Mouse (Mus musculus) embryonic facial prominence, embryonic 15.5 days (tissue): Measurements from ENCODE around the gene Atmin. TPM values are rescaled to one million over a fixed set of nuclear protein-coding genes. Genes with fewer than 3 reads are reported as not detected.

ENCODE experiments used
- ATAC-seq: fragments of 200-750 bp; cut with Nextera tagmentation; 2 replicates; pipeline ENCODE4 v1.8.0; 2017; ENCODE audit warnings: low read depth, moderate TSS enrichment; ENCODE audit not compliant: insufficient number of reproducible peaks, low FRiP score, low TSS enrichment
- H3K27ac ChIP-seq: fragments of 300-500 bp; sonication (generic); replicated peaks from 2 replicates; pipeline ENCODE4 v1.5.1; 2015; ENCODE audit warnings: mild to moderate bottlenecking, inconsistent platforms
- H3K27me3 ChIP-seq: fragments of 300-500 bp; sonication (generic); 2 replicates; pipeline ENCODE4 v1.6.1; 2015; ENCODE audit warnings: inconsistent platforms
- H3K36me3 ChIP-seq: fragments of 300-500 bp; sonication (generic); 2 replicates; pipeline ENCODE4 v1.6.1; 2015; ENCODE audit warnings: mild to moderate bottlenecking, inconsistent platforms
- H3K4me1 ChIP-seq: fragments of 300-500 bp; sonication (generic); 2 replicates; pipeline ENCODE4 v1.6.1; 2015; ENCODE audit warnings: inconsistent platforms
- H3K4me2 ChIP-seq: fragments of 300-500 bp; sonication (generic); replicated peaks from 2 replicates; pipeline ENCODE4 v1.6.1; 2015; ENCODE audit warnings: mild to moderate bottlenecking, inconsistent platforms
- H3K4me3 ChIP-seq: fragments of 300-500 bp; sonication (generic); replicated peaks from 2 replicates; pipeline ENCODE4 v1.5.1; 2015; ENCODE audit warnings: mild to moderate bottlenecking, inconsistent platforms
- H3K9ac ChIP-seq: fragments of 300-500 bp; sonication (generic); 2 replicates; pipeline ENCODE4 v1.6.1; 2015; ENCODE audit warnings: inconsistent platforms
- H3K9me3 ChIP-seq: fragments of 300-500 bp; sonication (generic); replicated peaks from 2 replicates; pipeline ENCODE4 v1.6.1; 2016; ENCODE audit warnings: inconsistent platforms
- WGBS: fragments of 180-500 bp; shearing (Covaris S2); methylation state at CpG from one replicate; pipeline ENCODE4 v1.1.7; 2015; 5-methylcytosine and 5-hydroxymethylcytosine counted together
- polyA plus RNA-seq: library from polyadenylated mRNA; unstranded; fragments of >200 nt; fragmentation: Nextera tagmentation; extraction: Ambion mirVana; gene quantifications from 2 replicates; pipeline ENCODE4 v1.2.1, GENCODE M21; 2015

Gene Atmin
- polyA plus RNA-seq, 1 experiment from 2014 or later: 12.5 TPM

- Histone ChIP-seq H3K36me3 (peaks cover 41% of the 10 kb centered on the region; the same call in 1 of the 2 replicates), H3K4me2 (no peak overlapping the region), H3K27ac (no peak overlapping the region), H3K9ac (no peak overlapping the region), H3K9me3 (no peaks in the 10 kb centered on the region), H3K4me3 (no peak overlapping the region), H3K4me1 (no peaks in the 10 kb centered on the region), H3K27me3 (no peaks in the 10 kb centered on the region)
- ATAC-seq: no peak
- 90% methylated on average over 5 of the region's 5 CpGs for WGBS
These were observed 14.6 kb upstream of the Atmin start for GRCm38 (mm10) chr8:116928588-116928987.

DNA sequence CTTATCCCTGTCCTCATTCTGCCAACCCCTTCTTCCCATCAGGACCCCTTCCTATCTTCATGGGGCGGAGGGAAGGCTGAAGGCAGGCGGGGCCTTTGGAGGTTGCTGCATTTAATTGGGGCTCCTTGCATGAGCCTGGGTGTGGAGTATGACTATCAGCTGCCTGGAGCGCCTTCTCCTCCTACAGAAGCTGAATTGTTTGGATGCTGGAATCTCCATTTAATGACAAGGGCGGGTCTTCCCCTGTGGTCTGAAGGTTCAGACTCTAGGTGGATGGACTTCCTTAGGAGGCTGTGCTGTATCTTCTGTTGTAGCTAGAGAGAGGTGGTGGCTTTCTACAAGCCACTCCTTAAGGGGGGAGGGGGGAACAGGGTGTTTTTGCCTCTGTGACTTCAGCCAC is 8.2 kb upstream of the Atmin start:
- Histone ChIP-seq H3K27ac (no peak overlapping the region), H3K4me3 (no peak overlapping the region), H3K36me3 (peaks cover 55% of the 10 kb centered on the region), H3K4me1 (no peaks in the 10 kb centered on the region), H3K27me3 (no peaks in the 10 kb centered on the region), H3K4me2 (no peak overlapping the region), H3K9ac (no peak overlapping the region), H3K9me3 (no peaks in the 10 kb centered on the region)
- 88% methylated on average over 4 of the region's 4 CpGs for WGBS
- ATAC-seq: no peak

DNA sequence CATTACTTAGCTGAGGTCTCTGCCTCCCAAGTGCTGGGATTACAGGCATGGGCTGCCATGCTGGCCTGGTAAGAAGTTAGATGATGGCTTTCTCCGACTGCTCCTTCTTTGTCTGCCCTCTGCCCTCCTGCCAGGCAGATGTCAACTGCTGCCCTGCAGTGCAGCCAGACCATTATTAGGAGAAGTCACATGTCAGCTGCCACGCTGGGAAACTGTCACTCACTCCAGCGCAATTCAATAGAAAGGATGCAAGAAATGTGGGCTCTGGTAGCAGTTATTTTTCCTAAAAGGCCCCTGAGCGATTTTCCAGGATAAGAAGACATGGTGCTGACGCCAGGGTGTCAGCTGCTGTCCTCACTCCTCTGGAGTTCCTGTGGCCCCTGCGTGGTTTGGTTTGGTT is 7.7 kb upstream of the Atmin start:
- H3K4me2 ChIP-seq: no peak overlapping the region
- H3K9ac ChIP-seq: no peak overlapping the region
- H3K27ac ChIP-seq: no peak overlapping the region
- no peaks in the 10 kb centered on the region for H3K9me3 ChIP-seq
- WGBS: 73% methylated on average over 6 of the region's 6 CpGs
- H3K36me3 ChIP-seq: peaks cover 55% of the 10 kb centered on the region
- no peaks in the 10 kb centered on the region for H3K4me1 ChIP-seq
- no peaks in the 10 kb centered on the region for H3K27me3 ChIP-seq
- ATAC-seq: no peak
- no peak overlapping the region for H3K4me3 ChIP-seq

- Histone ChIP-seq H3K9ac (no peak overlapping the region), H3K27me3 (no peaks in the 10 kb centered on the region), H3K9me3 (no peaks in the 10 kb centered on the region), H3K4me3 (no peak overlapping the region), H3K4me1 (peaks cover 13% of the 10 kb centered on the region), H3K36me3 (peaks cover 7% of the 10 kb centered on the region), H3K4me2 (peak overlapping the region; percentile 96), H3K27ac (no peak overlapping the region)
- WGBS: 75% methylated on average over 12 of the region's 12 CpGs
- ATAC-seq: no peak
These were observed 722 bp upstream of the Atmin start for GRCm38 (mm10) chr8:116942284-116943058.

- peak overlapping the region; percentile 44; the same call in 1 of the 2 replicates for H3K27ac ChIP-seq
- ATAC-seq: peak; percentile 67; the same call in 1 of the 2 replicates
- peak overlapping the region; percentile 95 for H3K4me3 ChIP-seq
- peak overlapping the region; percentile 96 for H3K4me2 ChIP-seq
- no peaks in the 10 kb centered on the region for H3K27me3 ChIP-seq
- peak overlapping the region; percentile 97 for H3K9ac ChIP-seq
- no peaks in the 10 kb centered on the region for H3K9me3 ChIP-seq
- peaks cover 13% of the 10 kb centered on the region for H3K4me1 ChIP-seq
- no peaks in the 10 kb centered on the region for H3K36me3 ChIP-seq
- WGBS: under 1% methylated on average over 55 of the region's 62 CpGs
These were observed 577 bp downstream of the Atmin start for GRCm38 (mm10) chr8:116943555-116944384.

- H3K4me3 ChIP-seq: peak overlapping the region; percentile 95
- H3K36me3 ChIP-seq: no peaks in the 10 kb centered on the region
- H3K27ac ChIP-seq: no peak overlapping the region
- no peak for ATAC-seq
- H3K27me3 ChIP-seq: no peaks in the 10 kb centered on the region
- H3K4me1 ChIP-seq: peaks cover 13% of the 10 kb centered on the region
- 9% methylated on average over 4 of the region's 4 CpGs for WGBS
- H3K9me3 ChIP-seq: no peaks in the 10 kb centered on the region
- peak overlapping the region; percentile 96 for H3K4me2 ChIP-seq
- H3K9ac ChIP-seq: peak overlapping the region; percentile 2; the same call in 1 of the 2 replicates
These were observed 1.1 kb downstream of the Atmin start for GRCm38 (mm10) chr8:116944385-116944696.

GRCm38 (mm10) chr8:116945169-116945910 is 2.1 kb downstream of the Atmin start:
- Histone ChIP-seq H3K4me1 (peaks cover 13% of the 10 kb centered on the region), H3K36me3 (no peaks in the 10 kb centered on the region), H3K9me3 (no peaks in the 10 kb centered on the region), H3K27ac (no peak overlapping the region), H3K27me3 (no peaks in the 10 kb centered on the region), H3K4me3 (no peak overlapping the region), H3K4me2 (no peak overlapping the region), H3K9ac (no peak overlapping the region)
- WGBS: 74% methylated on average over 9 of the region's 9 CpGs
- ATAC-seq: no peak

GRCm38 (mm10) chr8:116946268-116946838 is 3.2 kb downstream of the Atmin start:
- Histone ChIP-seq H3K27ac (no peak overlapping the region), H3K9ac (no peak overlapping the region), H3K36me3 (no peaks in the 10 kb centered on the region), H3K4me1 (peaks cover 17% of the 10 kb centered on the region), H3K27me3 (no peaks in the 10 kb centered on the region), H3K4me3 (no peak overlapping the region), H3K4me2 (no peak overlapping the region), H3K9me3 (no peaks in the 10 kb centered on the region)
- no peak for ATAC-seq
- 79% methylated on average over 21 of the region's 21 CpGs for WGBS

- Histone ChIP-seq H3K4me1 (peaks cover 18% of the 10 kb centered on the region), H3K9me3 (no peaks in the 10 kb centered on the region), H3K27ac (no peak overlapping the region), H3K27me3 (no peaks in the 10 kb centered on the region), H3K4me2 (no peak overlapping the region), H3K4me3 (no peak overlapping the region), H3K9ac (no peak overlapping the region), H3K36me3 (no peaks in the 10 kb centered on the region)
- WGBS: 87% methylated on average over 6 of the region's 6 CpGs
- ATAC-seq: no peak
These were observed 3.7 kb downstream of the Atmin start for GRCm38 (mm10) chr8:116946851-116947250.

GRCm38 (mm10) chr8:116947589-116947988 is 4.4 kb downstream of the Atmin start:
- Histone ChIP-seq H3K36me3 (no peaks in the 10 kb centered on the region), H3K9ac (no peak overlapping the region), H3K4me2 (no peak overlapping the region), H3K4me3 (no peak overlapping the region), H3K4me1 (peaks cover 18% of the 10 kb centered on the region), H3K9me3 (no peaks in the 10 kb centered on the region), H3K27ac (no peak overlapping the region), H3K27me3 (no peaks in the 10 kb centered on the region)
- ATAC-seq: no peak
- 85% methylated on average over 7 of the region's 7 CpGs for WGBS

DNA sequence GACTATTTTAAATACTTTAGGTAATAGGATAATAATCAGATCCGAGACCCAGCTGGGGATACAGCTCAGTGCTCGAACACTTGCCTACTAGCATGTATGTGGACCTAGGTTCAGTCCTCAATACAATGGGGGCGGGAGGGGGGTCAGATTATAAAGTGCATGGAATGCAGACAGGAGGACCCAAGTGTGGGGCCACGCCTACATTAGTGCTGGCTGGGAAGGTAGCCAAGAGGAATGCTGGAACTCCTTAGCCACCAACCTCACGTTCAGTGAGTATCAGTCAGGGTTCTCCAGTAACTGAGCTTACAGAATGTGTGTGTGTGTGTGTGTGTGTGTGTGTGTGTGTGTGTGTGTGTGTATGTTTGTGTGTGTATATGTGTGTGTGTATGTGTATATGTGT is 8.2 kb downstream of the Atmin start:
- Histone ChIP-seq H3K4me2 (no peak overlapping the region), H3K9ac (no peak overlapping the region), H3K4me1 (peaks cover 5% of the 10 kb centered on the region; the same call in 1 of the 2 replicates), H3K27me3 (no peaks in the 10 kb centered on the region), H3K27ac (no peak overlapping the region), H3K4me3 (no peak overlapping the region), H3K36me3 (peaks cover 35% of the 10 kb centered on the region), H3K9me3 (no peaks in the 10 kb centered on the region)
- 44% methylated on average over 5 of the region's 5 CpGs for WGBS
- no peak for ATAC-seq
